Mouse (Mus musculus) right cerebral cortex, postnatal 4 days (tissue): ENCODE data around the gene Ngly1.
"Not testable (repeated sequence)": the region's sequence is repeated elsewhere in the genome, so short reads cannot be mapped to it uniquely, and the experiment has no call there.

ENCODE experiments used
- DNase-seq: peaks from one replicate; pipeline ENCODE4 v3.0.0-alpha.2; 2022

The Ngly1 gene

GRCm38 (mm10) chr14:16261869-16262268 is 12.8 kb downstream of the Ngly1 start:
- no peak for DNase-seq

- no peak for DNase-seq
These were observed 17.9 kb downstream of the Ngly1 start for GRCm38 (mm10) chr14:16267028-16267427.

GRCm38 (mm10) chr14:16269776-16270175 is 20.7 kb downstream of the Ngly1 start:
- no peak for DNase-seq

- DNase-seq = no peak
These were observed 24.6 kb downstream of the Ngly1 start for GRCm38 (mm10) chr14:16273677-16274076.

- DNase-seq = no peak
These were observed 30.1 kb downstream of the Ngly1 start for GRCm38 (mm10) chr14:16279196-16279595.

- DNase-seq = no peak
These were observed 34.9 kb downstream of the Ngly1 start for GRCm38 (mm10) chr14:16283966-16284365.

- DNase-seq = no peak
These were observed 43.3 kb downstream of the Ngly1 start for GRCm38 (mm10) chr14:16292371-16292770.

- no peak for DNase-seq
These were observed 43.9 kb downstream of the Ngly1 start for GRCm38 (mm10) chr14:16293015-16293414.

GRCm38 (mm10) chr14:16293921-16294320 is 44.8 kb downstream of the Ngly1 start:
- no peak for DNase-seq

- no peak for DNase-seq
These were observed 47.9 kb downstream of the Ngly1 start for GRCm38 (mm10) chr14:16296816-16297468.

- no peak for DNase-seq
These were observed 52.7 kb downstream of the Ngly1 start for GRCm38 (mm10) chr14:16301735-16302134.

- DNase-seq = no peak
These were observed 53.6 kb downstream of the Ngly1 start for GRCm38 (mm10) chr14:16302688-16303087.

GRCm38 (mm10) chr14:16310791-16311190 is 61.7 kb downstream of the Ngly1 start:
- DNase-seq = no peak

GRCm38 (mm10) chr14:16312599-16312998 is 63.5 kb downstream of the Ngly1 start:
- DNase-seq = no peak

GRCm38 (mm10) chr14:16313073-16313472 is 64.0 kb downstream of the Ngly1 start:
- not testable (repeated sequence) for DNase-seq

- peak; percentile 34 for DNase-seq
These were observed 64.9 kb downstream of the Ngly1 start for GRCm38 (mm10) chr14:16313936-16314521.

- no peak for DNase-seq
These were observed 65.8 kb downstream of the Ngly1 start for GRCm38 (mm10) chr14:16314842-16315241.

GRCm38 (mm10) chr14:16316715-16317114 is 67.6 kb downstream of the Ngly1 start:
- no peak for DNase-seq

- DNase-seq = no peak
These were observed 70.7 kb downstream of the Ngly1 start for GRCm38 (mm10) chr14:16319818-16320217.

- DNase-seq = no peak
These were observed 75.3 kb downstream of the Ngly1 start for GRCm38 (mm10) chr14:16324394-16324793.

- no peak for DNase-seq
These were observed 76.1 kb downstream of the Ngly1 start for GRCm38 (mm10) chr14:16325208-16325607.

GRCm38 (mm10) chr14:16328531-16328930 is 79.5 kb downstream of the Ngly1 start:
- DNase-seq = no peak

- no peak for DNase-seq
These were observed 79.9 kb downstream of the Ngly1 start for GRCm38 (mm10) chr14:16328959-16329480.

- no peak for DNase-seq
These were observed 80.7 kb downstream of the Ngly1 start for GRCm38 (mm10) chr14:16329756-16330155.

GRCm38 (mm10) chr14:16334260-16334659 is 85.2 kb downstream of the Ngly1 start:
- peak; percentile 26 for DNase-seq
